Mouse (Mus musculus) midbrain, embryonic 10.5 days (tissue): ENCODE data around the gene Cacna1i. TPM values are rescaled to one million over a fixed set of nuclear protein-coding genes. Genes with fewer than 3 reads are reported as not detected.
A peak's percentile ranks its signal among the peaks of the same experiment; 100 is the strongest.

ENCODE experiments used
- DNase-seq: peaks from one replicate; pipeline ENCODE4 v3.0.0-alpha.2; 2017; ENCODE audit warnings: low spot score
- H3K27ac ChIP-seq: fragments of 300-500 bp; sonication (generic); replicated peaks from 2 replicates; pipeline ENCODE4 v1.5.1; 2016; ENCODE audit warnings: mild to moderate bottlenecking
- H3K27me3 ChIP-seq: fragments of 300-500 bp; sonication (generic); 2 replicates; pipeline ENCODE4 v1.6.1; 2016; ENCODE audit warnings: low read depth, mild to moderate bottlenecking; ENCODE audit not compliant: poor library complexity, severe bottlenecking
- H3K36me3 ChIP-seq: fragments of 300-500 bp; sonication (generic); 2 replicates; pipeline ENCODE4 v1.6.1; 2016; ENCODE audit warnings: mild to moderate bottlenecking, moderate library complexity
- H3K4me1 ChIP-seq: fragments of 300-500 bp; sonication (generic); 2 replicates; pipeline ENCODE4 v1.6.1; 2016
- H3K4me3 ChIP-seq: fragments of 300-500 bp; sonication (generic); 2 replicates; pipeline ENCODE4 v1.5.1; 2016; ENCODE audit warnings: mild to moderate bottlenecking, moderate library complexity
- H3K9me3 ChIP-seq: fragments of 300-500 bp; sonication (generic); replicated peaks from 2 replicates; pipeline ENCODE4 v1.6.1; 2016; ENCODE audit warnings: mild to moderate bottlenecking
- WGBS: fragments of 180-500 bp; shearing (Covaris S2); methylation state at CpG from one replicate; pipeline ENCODE4 v1.1.7; 2016; 5-methylcytosine and 5-hydroxymethylcytosine counted together
- polyA plus RNA-seq: library from polyadenylated mRNA; unstranded; fragments of >200 nt; fragmentation: Nextera tagmentation; extraction: Ambion mirVana; gene quantifications from 2 replicates; pipeline ENCODE4 v1.2.1, GENCODE M21; 2016

Cacna1i gene
- polyA plus RNA-seq: 0.01 TPM in 1 of 2 replicates, not detected in the other

DNA sequence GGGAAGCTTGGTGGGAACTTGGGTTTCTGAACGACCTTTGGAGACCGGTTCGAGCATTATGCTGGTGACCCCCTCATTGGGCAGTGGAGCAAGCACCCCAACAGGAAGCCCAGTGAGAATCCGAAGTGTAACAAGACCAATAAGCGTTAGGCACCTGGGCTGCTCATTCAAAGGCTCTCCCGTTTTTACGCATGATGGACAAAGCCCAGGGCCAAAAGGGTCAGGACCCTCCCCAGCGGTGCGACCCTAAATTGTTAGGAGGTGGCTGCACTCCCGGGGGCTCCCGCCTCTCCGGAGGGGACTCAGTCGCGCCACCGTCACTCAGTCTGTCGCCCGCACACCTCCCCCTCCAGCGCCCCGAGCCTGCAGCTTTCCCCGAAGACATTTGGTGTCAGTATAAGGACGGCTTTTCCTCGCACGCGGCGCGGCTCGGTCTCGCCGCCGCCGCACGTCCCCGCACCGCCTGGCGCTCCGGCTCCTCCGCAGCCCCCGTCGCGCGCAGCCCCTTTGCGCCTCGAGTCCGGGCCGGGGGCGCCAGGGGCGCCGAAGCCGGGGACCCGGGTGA, at the start of gene Cacna1i:
Gene Cacna1i (plus strand): TSS at position 388 of the 565 bp plus-strand sequence.
- H3K4me1 ChIP-seq: peaks cover 40% of the 10 kb centered on the region
- peak within 1 kb of the TSS; percentile 62 for H3K4me3 ChIP-seq
- no peaks in the 10 kb centered on the region for H3K36me3 ChIP-seq
- peak; percentile 37 for DNase-seq
- peaks cover 100% of the 10 kb centered on the region for H3K27me3 ChIP-seq
- H3K27ac ChIP-seq: no peak within 1 kb of the TSS; the same call in 1 of the 2 replicates
- WGBS: under 1% methylated on average over 50 of the region's 50 CpGs
- no peaks in the 10 kb centered on the region for H3K9me3 ChIP-seq

DNA sequence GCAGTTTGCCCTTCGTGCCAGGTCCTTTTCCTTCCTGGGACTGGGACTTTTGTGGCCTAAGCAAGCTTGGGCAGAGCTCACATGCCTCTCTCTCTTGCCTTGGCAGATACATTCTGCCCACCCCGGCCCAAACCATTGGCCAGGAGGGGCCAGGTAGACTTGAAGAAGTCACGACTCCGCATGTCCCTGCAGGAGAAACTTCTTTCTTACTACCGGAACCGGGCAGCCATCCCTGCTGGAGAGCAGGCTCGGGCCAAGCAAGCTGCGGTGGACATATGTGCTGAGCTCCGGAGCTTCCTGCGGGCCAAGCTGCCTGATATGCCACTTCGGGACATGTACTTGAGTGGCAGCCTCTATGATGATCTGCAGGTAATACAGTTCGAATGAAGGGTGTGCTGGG, 38.9 kb upstream of the Cacna1i start:
- DNase-seq: no peak
- H3K4me3 ChIP-seq: no peak overlapping the region
- peaks cover 91% of the 10 kb centered on the region for H3K36me3 ChIP-seq
- no peak overlapping the region for H3K27ac ChIP-seq
- no peaks in the 10 kb centered on the region for H3K27me3 ChIP-seq
- WGBS: 91% methylated on average over 12 of the region's 12 CpGs
- H3K9me3 ChIP-seq: no peaks in the 10 kb centered on the region
- H3K4me1 ChIP-seq: no peaks in the 10 kb centered on the region

DNA sequence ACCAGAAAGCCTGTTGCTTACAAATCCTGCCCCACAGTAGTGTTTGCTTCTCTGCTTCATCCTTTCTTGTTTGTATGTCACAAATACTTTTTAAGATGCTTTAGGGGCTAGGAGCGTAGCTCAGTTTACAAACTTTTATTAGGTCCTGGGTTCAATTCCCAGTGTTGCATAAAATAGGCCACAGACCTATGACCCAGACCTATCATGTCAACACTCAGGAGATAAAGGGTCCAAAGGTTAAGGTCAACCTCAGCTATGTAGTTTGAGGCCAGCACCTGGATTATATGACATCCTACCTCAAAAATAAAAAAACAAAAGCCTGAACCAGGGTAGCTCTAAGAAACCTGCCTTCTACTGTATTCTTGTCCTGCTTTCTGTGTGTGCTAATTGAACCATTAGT, 38.4 kb upstream of the Cacna1i start:
- WGBS: 94% methylated on average over 1 of the region's 1 CpGs
- Histone ChIP-seq H3K4me3 (no peak overlapping the region), H3K27me3 (no peaks in the 10 kb centered on the region), H3K36me3 (peaks cover 91% of the 10 kb centered on the region), H3K4me1 (peaks cover 2% of the 10 kb centered on the region; the same call in 1 of the 2 replicates), H3K27ac (no peak overlapping the region), H3K9me3 (no peaks in the 10 kb centered on the region)
- no peak for DNase-seq

DNA sequence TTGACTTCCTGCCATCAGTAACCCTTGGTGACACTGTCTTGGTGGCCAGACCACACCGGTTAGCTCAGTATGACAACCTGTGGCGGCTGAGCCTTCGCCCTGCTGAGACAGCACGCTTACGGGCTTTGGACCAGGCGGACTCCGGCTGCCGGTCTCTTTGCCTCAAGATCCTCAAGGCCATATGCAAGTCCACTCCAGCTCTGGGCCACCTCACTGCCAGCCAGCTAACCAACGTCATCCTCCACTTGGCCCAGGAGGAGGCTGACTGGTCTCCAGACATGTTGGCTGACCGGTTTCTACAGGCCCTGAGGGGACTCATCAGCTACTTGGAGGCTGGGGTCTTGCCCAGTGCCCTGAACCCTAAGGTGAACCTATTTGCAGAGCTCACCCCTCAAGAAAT, 37.4 kb upstream of the Cacna1i start:
- H3K27me3 ChIP-seq: no peaks in the 10 kb centered on the region
- DNase-seq: no peak
- no peak overlapping the region for H3K27ac ChIP-seq
- peaks cover 13% of the 10 kb centered on the region for H3K4me1 ChIP-seq
- 93% methylated on average over 10 of the region's 10 CpGs for WGBS
- peaks cover 80% of the 10 kb centered on the region for H3K36me3 ChIP-seq
- no peak overlapping the region for H3K4me3 ChIP-seq
- no peaks in the 10 kb centered on the region for H3K9me3 ChIP-seq

DNA sequence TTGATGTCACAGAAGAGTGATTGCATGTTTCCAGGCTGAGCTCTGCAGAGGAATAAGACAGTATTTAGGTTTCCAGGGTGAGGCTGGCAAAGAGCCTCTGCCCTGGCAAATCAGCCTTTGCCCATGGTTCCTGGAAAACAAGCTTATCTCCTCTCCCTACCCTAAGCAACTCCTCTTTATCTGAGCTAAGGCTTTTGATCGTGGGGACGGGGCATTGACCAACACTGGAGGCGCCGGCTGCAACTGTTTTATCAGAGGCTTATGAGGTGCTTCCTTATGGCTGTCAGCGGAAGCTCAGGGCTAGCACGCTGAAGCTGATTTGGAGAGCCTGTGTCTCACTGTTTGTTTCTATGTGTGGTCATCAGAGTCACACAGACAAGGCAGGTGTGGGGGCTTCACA, 36.5 kb upstream of the Cacna1i start:
- no peaks in the 10 kb centered on the region for H3K27me3 ChIP-seq
- DNase-seq: no peak
- 93% methylated on average over 6 of the region's 6 CpGs for WGBS
- H3K27ac ChIP-seq: no peak overlapping the region
- no peaks in the 10 kb centered on the region for H3K9me3 ChIP-seq
- no peak overlapping the region for H3K4me3 ChIP-seq
- H3K4me1 ChIP-seq: peaks cover 15% of the 10 kb centered on the region
- peaks cover 73% of the 10 kb centered on the region for H3K36me3 ChIP-seq

DNA sequence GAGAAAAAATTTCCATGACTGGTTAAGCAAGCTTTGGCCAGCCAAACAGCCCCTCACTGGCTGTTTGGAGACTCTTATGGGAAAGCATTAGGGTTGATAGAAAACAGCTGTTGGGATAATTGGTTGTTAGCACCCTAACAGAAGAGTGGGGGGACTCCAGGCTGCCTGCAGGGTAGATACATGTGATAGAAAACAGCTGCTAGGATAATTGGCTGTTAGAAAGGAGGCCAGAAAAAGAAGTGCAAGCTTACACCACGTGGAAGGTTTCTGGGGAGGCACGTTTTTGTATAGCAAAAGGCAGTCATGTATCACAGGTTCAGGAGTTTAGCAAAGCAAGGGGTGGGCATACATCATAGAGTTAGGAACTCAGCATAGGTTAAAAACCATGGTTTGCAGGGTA, 33.5 kb upstream of the Cacna1i start:
- Histone ChIP-seq H3K9me3 (no peaks in the 10 kb centered on the region), H3K36me3 (peaks cover 71% of the 10 kb centered on the region), H3K4me1 (peaks cover 38% of the 10 kb centered on the region), H3K27me3 (no peaks in the 10 kb centered on the region), H3K4me3 (no peak overlapping the region), H3K27ac (peak overlapping the region; percentile 100)
- DNase-seq: no peak
- WGBS: 48% methylated on average over 2 of the region's 2 CpGs

DNA sequence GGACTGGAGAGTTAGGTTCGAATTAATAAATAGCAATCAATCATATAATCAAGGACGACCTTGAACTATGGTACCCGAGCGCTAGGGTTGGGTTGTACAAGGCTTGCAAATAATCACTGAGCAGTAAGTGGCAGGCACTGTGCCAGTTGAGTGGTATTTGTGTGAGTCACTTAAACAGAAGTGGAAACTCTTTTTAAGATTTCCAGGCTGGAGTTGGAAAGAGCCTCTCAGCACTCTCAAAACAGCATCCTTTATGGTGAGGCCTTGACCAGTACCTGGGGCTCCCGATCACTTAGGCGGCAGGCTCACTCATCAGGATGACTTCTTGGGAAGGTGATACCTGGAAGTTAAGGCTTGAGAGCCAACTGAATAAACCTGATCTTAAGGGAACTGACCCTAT, 32.8 kb upstream of the Cacna1i start:
- Histone ChIP-seq H3K9me3 (no peaks in the 10 kb centered on the region), H3K27ac (peak overlapping the region; percentile 100), H3K4me3 (peak overlapping the region; percentile 72), H3K36me3 (peaks cover 71% of the 10 kb centered on the region), H3K4me1 (peaks cover 42% of the 10 kb centered on the region), H3K27me3 (no peaks in the 10 kb centered on the region)
- no peak for DNase-seq
- WGBS: 55% methylated on average over 6 of the region's 6 CpGs

DNA sequence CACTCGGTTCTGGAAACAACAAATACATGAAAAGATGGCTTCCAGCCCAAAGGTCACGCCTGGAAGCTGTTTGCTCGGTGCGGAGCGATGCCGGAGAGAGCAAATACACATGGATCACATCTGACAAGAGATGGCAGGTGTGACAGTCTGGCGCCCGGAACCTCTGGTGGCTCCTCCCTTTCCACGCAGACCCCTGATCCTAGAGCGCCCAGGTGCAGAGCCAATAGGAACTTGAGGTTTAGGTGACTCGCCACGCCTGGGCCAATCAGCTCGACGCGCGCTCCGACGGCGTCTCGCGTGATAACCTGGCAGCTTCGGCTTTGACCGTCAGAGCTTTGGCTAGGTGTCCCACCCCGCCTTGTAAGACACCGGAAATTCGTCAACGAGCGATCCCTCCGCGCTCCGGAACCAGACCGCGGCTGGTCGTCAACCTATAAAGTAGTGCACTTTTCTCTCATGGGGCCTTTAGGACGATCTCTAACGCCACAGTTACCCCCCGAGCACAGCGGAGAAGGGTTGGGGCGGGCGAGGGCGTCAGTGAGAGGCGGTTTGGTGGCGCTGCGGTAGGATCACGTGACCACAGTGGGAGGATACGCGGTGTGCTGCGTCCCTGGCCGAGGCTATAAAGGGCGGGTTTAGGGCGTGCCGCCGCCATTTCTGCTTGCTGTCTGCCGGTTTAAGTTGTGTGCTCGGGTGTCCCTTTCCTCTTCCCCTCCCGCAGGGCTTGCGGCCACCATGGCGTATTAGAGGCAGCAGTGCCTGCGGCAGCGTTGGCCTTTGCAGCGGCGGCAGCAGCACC, 32.0 kb upstream of the Cacna1i start, which contains the start of gene Atf4:
Gene Atf4 (plus strand): TSS at position 338 of the 799 bp plus-strand sequence.
- Histone ChIP-seq H3K27ac (peak within 1 kb of the TSS; percentile 100), H3K4me3 (peak within 1 kb of the TSS; percentile 72), H3K27me3 (no peaks in the 10 kb centered on the region), H3K36me3 (peaks cover 71% of the 10 kb centered on the region), H3K9me3 (no peaks in the 10 kb centered on the region), H3K4me1 (peaks cover 48% of the 10 kb centered on the region)
- DNase-seq: peak; percentile 97
- WGBS: under 1% methylated on average over 62 of the region's 62 CpGs

DNA sequence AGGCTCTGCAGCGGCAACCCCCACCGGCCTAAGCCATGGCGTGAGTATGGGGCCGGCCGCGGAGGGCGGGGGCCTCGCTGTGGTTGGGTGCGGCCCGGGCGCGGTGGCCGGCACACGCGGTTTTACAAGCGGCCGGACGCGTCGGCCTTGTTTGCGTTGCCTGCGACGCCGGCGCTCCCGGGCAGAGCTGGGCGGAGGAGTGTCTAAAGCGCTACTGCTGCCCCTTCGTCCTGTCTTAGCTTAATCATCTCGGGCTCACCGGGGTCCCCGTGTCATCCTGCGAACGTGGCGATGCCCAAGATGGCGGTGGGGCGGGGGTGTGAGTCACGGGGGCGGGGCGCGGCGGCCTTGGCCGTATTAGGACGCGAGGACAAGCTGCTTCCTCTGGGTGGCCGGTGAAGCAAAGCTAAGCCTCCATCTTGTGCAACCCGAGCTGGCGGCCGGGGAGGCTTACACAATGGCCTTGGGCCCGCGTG, 31.4 kb upstream of the Cacna1i start:
- under 1% methylated on average over 51 of the region's 51 CpGs for WGBS
- peaks cover 48% of the 10 kb centered on the region for H3K4me1 ChIP-seq
- H3K27me3 ChIP-seq: no peaks in the 10 kb centered on the region
- H3K9me3 ChIP-seq: no peaks in the 10 kb centered on the region
- peaks cover 71% of the 10 kb centered on the region for H3K36me3 ChIP-seq
- peak; percentile 86 for DNase-seq
- H3K4me3 ChIP-seq: peak overlapping the region; percentile 72
- H3K27ac ChIP-seq: peak overlapping the region; percentile 100

DNA sequence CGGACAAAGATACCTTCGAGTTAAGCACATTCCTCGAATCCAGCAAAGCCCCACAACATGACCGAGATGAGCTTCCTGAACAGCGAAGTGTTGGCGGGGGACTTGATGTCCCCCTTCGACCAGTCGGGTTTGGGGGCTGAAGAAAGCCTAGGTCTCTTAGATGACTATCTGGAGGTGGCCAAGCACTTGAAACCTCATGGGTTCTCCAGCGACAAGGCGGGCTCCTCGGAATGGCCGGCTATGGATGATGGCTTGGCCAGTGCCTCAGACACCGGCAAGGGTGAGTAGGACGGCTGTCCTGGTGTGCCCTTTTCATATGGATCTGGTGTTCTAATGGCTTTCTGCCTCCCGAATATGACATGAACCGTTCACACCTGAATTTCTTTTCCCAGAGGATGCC, 30.8 kb upstream of the Cacna1i start:
- WGBS: 15% methylated on average over 16 of the region's 16 CpGs
- peaks cover 48% of the 10 kb centered on the region for H3K4me1 ChIP-seq
- H3K4me3 ChIP-seq: peak overlapping the region; percentile 72
- H3K27me3 ChIP-seq: no peaks in the 10 kb centered on the region
- DNase-seq: no peak
- H3K36me3 ChIP-seq: peaks cover 71% of the 10 kb centered on the region
- peak overlapping the region; percentile 100 for H3K27ac ChIP-seq
- H3K9me3 ChIP-seq: no peaks in the 10 kb centered on the region

DNA sequence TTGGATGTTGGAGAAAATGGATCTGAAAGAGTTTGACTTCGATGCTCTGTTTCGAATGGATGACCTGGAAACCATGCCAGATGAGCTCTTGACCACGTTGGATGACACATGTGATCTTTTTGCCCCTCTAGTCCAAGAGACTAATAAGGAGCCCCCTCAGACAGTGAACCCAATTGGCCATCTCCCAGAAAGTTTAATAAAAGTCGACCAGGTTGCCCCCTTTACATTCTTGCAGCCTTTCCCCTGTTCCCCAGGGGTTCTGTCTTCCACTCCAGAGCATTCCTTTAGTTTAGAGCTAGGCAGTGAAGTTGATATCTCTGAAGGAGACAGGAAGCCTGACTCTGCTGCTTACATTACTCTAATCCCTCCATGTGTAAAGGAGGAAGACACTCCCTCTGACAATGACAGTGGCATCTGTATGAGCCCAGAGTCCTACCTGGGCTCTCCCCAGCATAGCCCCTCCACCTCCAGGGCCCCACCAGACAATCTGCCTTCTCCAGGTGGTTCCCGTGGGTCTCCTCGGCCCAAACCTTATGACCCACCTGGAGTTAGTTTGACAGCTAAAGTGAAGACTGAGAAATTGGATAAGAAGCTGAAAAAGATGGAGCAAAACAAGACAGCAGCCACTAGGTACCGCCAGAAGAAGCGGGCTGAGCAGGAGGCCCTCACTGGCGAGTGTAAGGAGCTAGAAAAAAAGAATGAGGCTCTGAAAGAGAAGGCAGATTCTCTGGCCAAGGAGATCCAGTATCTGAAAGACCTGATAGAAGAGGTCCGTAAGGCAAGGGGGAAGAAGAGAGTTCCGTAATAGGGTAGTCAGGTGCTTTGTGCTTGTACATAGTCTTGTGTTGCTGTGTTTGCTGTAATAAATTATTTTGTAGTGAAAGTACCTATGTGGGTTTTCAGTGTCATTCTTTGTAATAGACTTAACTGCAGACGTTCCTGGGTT, 30.1 kb upstream of the Cacna1i start:
- H3K27me3 ChIP-seq: no peaks in the 10 kb centered on the region
- peak overlapping the region; percentile 100 for H3K27ac ChIP-seq
- H3K9me3 ChIP-seq: no peaks in the 10 kb centered on the region
- WGBS: 75% methylated on average over 12 of the region's 12 CpGs
- no peak for DNase-seq
- H3K36me3 ChIP-seq: peaks cover 68% of the 10 kb centered on the region
- H3K4me1 ChIP-seq: peaks cover 48% of the 10 kb centered on the region
- peak overlapping the region; percentile 72 for H3K4me3 ChIP-seq

DNA sequence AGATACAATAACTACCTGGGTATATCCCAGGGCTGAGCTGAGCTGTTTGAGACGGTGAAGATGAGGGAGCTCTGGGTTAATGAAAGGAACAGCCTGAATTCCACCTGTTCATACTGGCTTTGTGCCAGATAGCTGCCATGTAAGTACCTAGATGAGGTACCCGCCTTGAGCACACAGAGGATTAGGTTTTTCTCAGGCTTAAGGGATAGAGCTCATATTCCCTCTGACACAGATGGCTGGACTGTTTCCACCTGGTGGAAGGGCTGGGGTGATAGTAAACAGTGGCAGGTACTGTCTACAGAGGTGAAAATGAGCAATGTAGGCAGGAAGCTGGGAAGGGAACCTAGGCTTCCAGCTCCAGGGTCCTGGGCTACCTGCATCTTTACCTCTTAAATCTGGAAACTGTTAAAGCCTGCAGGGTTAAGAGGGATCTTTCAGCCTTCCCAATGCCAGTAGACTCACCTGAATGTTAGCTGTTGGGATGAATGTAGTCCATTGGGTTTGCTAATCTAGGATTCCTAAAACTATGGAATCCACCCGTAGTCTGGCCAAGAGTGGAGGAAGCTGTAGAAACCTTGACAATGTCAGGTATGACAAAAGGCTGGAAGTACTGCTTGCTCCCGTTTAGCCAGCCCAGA, 29.3 kb upstream of the Cacna1i start:
- WGBS: 41% methylated on average over 4 of the region's 4 CpGs
- no peaks in the 10 kb centered on the region for H3K27me3 ChIP-seq
- DNase-seq: no peak
- H3K4me3 ChIP-seq: peak overlapping the region; percentile 72
- peaks cover 50% of the 10 kb centered on the region for H3K4me1 ChIP-seq
- peaks cover 67% of the 10 kb centered on the region for H3K36me3 ChIP-seq
- no peak overlapping the region for H3K27ac ChIP-seq
- H3K9me3 ChIP-seq: no peaks in the 10 kb centered on the region
